Mouse (Mus musculus): ENCODE results near the gene Rap1gap.

DNA sequence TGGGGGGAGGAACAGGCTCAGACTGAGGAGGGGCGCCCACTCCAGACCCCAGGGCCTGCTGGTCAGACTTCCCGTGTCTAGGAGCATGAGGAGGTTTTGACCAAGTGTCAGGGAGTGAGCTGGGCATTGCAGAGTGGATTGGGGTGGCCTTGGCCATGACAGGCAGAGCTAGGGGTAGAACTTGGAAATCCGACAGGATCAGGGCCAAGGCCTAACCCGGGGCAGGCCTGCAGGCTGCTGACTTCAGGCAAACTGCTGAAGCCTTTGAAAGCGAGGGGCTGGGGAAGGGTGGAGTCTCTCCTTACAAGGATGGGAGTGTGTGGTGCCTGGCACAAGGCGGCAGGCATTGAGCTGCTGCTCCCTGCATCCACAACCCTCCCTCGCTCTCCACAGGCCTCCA is 52.5 kb downstream of the Rap1gap start:
- TF ChIP-seq CTCF (IDR thresholded peaks at IDR 0.05) (no peak), EP300 (IDR thresholded peaks at IDR 0.05) (no peak)
